Mouse (Mus musculus) urinary bladder, postnatal 14 days (tissue): ENCODE data around the gene Lrrc4.

Experiments used
- DNase-seq: peaks from one replicate; pipeline ENCODE4 v3.0.0; 2021; ENCODE audit warnings: low spot score

Gene Lrrc4

DNA sequence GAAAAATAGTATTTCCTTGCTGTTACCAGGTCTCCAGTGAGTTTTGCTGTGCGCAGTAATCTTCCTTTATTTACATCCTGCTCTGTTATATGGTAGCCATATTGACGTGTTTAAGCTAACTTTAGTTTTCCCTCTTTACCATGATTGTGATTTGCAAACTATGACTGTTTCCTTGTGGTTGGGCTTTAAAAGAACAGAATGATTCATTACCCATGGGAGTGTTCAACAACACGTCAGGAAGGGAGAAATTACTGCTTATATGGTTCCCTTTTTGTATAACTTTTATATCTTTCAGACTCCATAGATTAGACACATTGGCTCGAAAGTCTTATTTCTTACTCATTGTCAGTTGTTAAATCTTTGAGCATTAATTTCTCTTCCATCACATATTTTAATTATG, 218.1 kb downstream of the Lrrc4 start:
- DNase-seq, result no peak
